Mouse (Mus musculus) heart, postnatal 0 days (tissue): ENCODE data around the gene Fez2. TPM values are rescaled to one million over a fixed set of nuclear protein-coding genes. Genes with fewer than 3 reads are reported as not detected.
A peak's percentile ranks its signal among the peaks of the same experiment; 100 is the strongest.

Experiments
- ATAC-seq: fragments of 200-750 bp; cut with Nextera tagmentation; 2 replicates; pipeline ENCODE4 v1.8.0; 2017; ENCODE audit warnings: low read depth, moderate number of reproducible peaks, moderate library complexity; ENCODE audit not compliant: insufficient read depth
- DNase-seq: peaks from one replicate; pipeline ENCODE4 v3.0.0-alpha.2; 2016; ENCODE audit warnings: low spot score
- H3K27ac ChIP-seq: fragments of 300-500 bp; sonication (generic); 2 replicates; pipeline ENCODE4 v1.5.1; 2014; ENCODE audit warnings: low read depth, mild to moderate bottlenecking
- H3K27me3 ChIP-seq: fragments of 300-500 bp; sonication (generic); 2 replicates; pipeline ENCODE4 v1.6.1; 2014; ENCODE audit warnings: low read length, mixed read lengths; ENCODE audit not compliant: control insufficient read depth, insufficient read depth
- H3K36me3 ChIP-seq: fragments of 300-500 bp; sonication (generic); replicated peaks from 2 replicates; pipeline ENCODE4 v1.6.1; 2014; ENCODE audit warnings: low read length, mixed read lengths; ENCODE audit not compliant: control insufficient read depth, insufficient read depth
- H3K4me1 ChIP-seq: fragments of 300-500 bp; sonication (generic); 2 replicates; pipeline ENCODE4 v1.6.1; 2014; ENCODE audit warnings: antibody characterized with exemption; ENCODE audit not compliant: control insufficient read depth, insufficient read depth
- H3K4me2 ChIP-seq: fragments of 300-500 bp; sonication (generic); 2 replicates; pipeline ENCODE4 v1.6.1; 2014; ENCODE audit warnings: low read depth, mild to moderate bottlenecking, low read length, moderate library complexity
- H3K4me3 ChIP-seq: fragments of 300-500 bp; sonication (generic); 2 replicates; pipeline ENCODE4 v1.5.1; 2014; ENCODE audit warnings: low read depth, low read length
- H3K9ac ChIP-seq: fragments of 300-500 bp; sonication (generic); replicated peaks from 2 replicates; pipeline ENCODE4 v1.6.1; 2014; ENCODE audit warnings: low read depth, low read length, mixed read lengths
- H3K9me3 ChIP-seq: fragments of 300-500 bp; sonication (generic); replicated peaks from 2 replicates; pipeline ENCODE4 v1.6.1; 2016; ENCODE audit warnings: low read length; ENCODE audit not compliant: control insufficient read depth
- CTCF ChIP-seq: IDR thresholded peaks from 2 replicates; pipeline ENCODE4 v1.5.1; 2016; ENCODE audit warnings: antibody characterized with exemption, control low read depth, low read depth
- EP300 ChIP-seq: IDR thresholded peaks from 2 replicates; pipeline ENCODE4 v1.6.1; 2016; ENCODE audit warnings: antibody characterized with exemption, low read depth
- WGBS: fragments of 180-500 bp; shearing (Covaris S2); extraction: QIAGEN DNeasy Blood & Tissue Kit; methylation state at CpG from one replicate; pipeline ENCODE4 v1.1.7; 2014; 5-methylcytosine and 5-hydroxymethylcytosine counted together
- polyA plus RNA-seq: library from polyadenylated mRNA; unstranded; fragments of >200 nt; fragmentation: Nextera tagmentation; extraction: Ambion mirVana; gene quantifications from 2 replicates; pipeline ENCODE4 v1.2.1, GENCODE M21; 2015
- total RNA-seq: library from RNA; depleted of rRNA; stranded (reverse); fragments of >200 nt; gene quantifications from 2 replicates; pipeline ENCODE4 v1.2.3, GENCODE M21; 2014; ENCODE audit warnings: low replicate concordance

The Fez2 gene
- total and polyA plus RNA-seq, 2 experiments from 2014 or later: 65.6 to 72.3 TPM

GRCm38 (mm10) chr17:78402174-78402573 lies 15.8 kb downstream of the Fez2 start:
- Histone ChIP-seq H3K9ac (no peak overlapping the region), H3K36me3 (peaks cover 45% of the 10 kb centered on the region), H3K27me3 (no peaks in the 10 kb centered on the region), H3K27ac (peak overlapping the region; percentile 16), H3K4me1 (peaks cover 34% of the 10 kb centered on the region), H3K9me3 (no peaks in the 10 kb centered on the region), H3K4me3 (no peak overlapping the region), H3K4me2 (no peak overlapping the region)
- no peak for TF ChIP-seq EP300
- TF ChIP-seq CTCF: no peak
- DNase-seq: no peak
- no peak for ATAC-seq
- 67% methylated on average over 6 of the region's 6 CpGs for WGBS

GRCm38 (mm10) chr17:78401713-78402112 lies 16.2 kb downstream of the Fez2 start:
- WGBS: 42% methylated on average over 4 of the region's 4 CpGs
- TF ChIP-seq CTCF: no peak
- no peak for TF ChIP-seq EP300
- Histone ChIP-seq H3K9ac (no peak overlapping the region), H3K4me3 (no peak overlapping the region), H3K36me3 (peaks cover 49% of the 10 kb centered on the region), H3K9me3 (no peaks in the 10 kb centered on the region), H3K27ac (peak overlapping the region; percentile 16), H3K27me3 (no peaks in the 10 kb centered on the region), H3K4me2 (no peak overlapping the region), H3K4me1 (peaks cover 34% of the 10 kb centered on the region)
- DNase-seq (no peak), ATAC-seq (no peak)

GRCm38 (mm10) chr17:78401311-78401710 lies 16.6 kb downstream of the Fez2 start:
- H3K9me3 ChIP-seq: no peaks in the 10 kb centered on the region
- H3K9ac ChIP-seq: no peak overlapping the region
- 55% methylated on average over 6 of the region's 6 CpGs for WGBS
- no peak overlapping the region for H3K4me3 ChIP-seq
- TF ChIP-seq EP300: no peak
- no peak for TF ChIP-seq CTCF
- DNase-seq: no peak
- peaks cover 50% of the 10 kb centered on the region for H3K36me3 ChIP-seq
- no peak overlapping the region for H3K27ac ChIP-seq
- ATAC-seq: no peak
- no peaks in the 10 kb centered on the region for H3K27me3 ChIP-seq
- no peak overlapping the region for H3K4me2 ChIP-seq
- H3K4me1 ChIP-seq: peaks cover 34% of the 10 kb centered on the region

GRCm38 (mm10) chr17:78400130-78400840 lies 17.7 kb downstream of the Fez2 start:
- Histone ChIP-seq H3K27me3 (no peaks in the 10 kb centered on the region), H3K4me1 (peaks cover 25% of the 10 kb centered on the region; the same call in 1 of the 2 replicates), H3K9me3 (no peaks in the 10 kb centered on the region), H3K36me3 (peaks cover 54% of the 10 kb centered on the region), H3K4me3 (no peak overlapping the region), H3K9ac (no peak overlapping the region), H3K4me2 (no peak overlapping the region), H3K27ac (no peak overlapping the region)
- WGBS: 74% methylated on average over 12 of the region's 12 CpGs
- DNase-seq (no peak), ATAC-seq (no peak)
- no peak for TF ChIP-seq EP300
- TF ChIP-seq CTCF: no peak

- no peak overlapping the region for H3K4me2 ChIP-seq
- H3K4me1 ChIP-seq: no peaks in the 10 kb centered on the region
- 0 out of 2 replicates have a peak overlapping the region, but pooled peaks have one; percentile 1 for H3K27ac ChIP-seq
- ATAC-seq (no peak), DNase-seq (no peak)
- no peak overlapping the region for H3K9ac ChIP-seq
- no peak for TF ChIP-seq CTCF
- TF ChIP-seq EP300: no peak
- H3K36me3 ChIP-seq: peaks cover 15% of the 10 kb centered on the region
- H3K4me3 ChIP-seq: no peak overlapping the region
- no peaks in the 10 kb centered on the region for H3K27me3 ChIP-seq
- H3K9me3 ChIP-seq: no peaks in the 10 kb centered on the region
- 66% methylated on average over 9 of the region's 9 CpGs for WGBS
These were observed 25.4 kb downstream of the Fez2 start for GRCm38 (mm10) chr17:78392401-78393087.
